Mouse (Mus musculus) left cerebral cortex, adult 8-10 months (tissue): ENCODE data around the gene Eaf1. TPM values are rescaled to one million over a fixed set of nuclear protein-coding genes. Genes with fewer than 3 reads are reported as not detected.

Experiments used
- DNase-seq, 2 experiments: peaks; one replicate each; pipeline ENCODE4 v3.0.0; 2022; ENCODE audit warnings: low spot score in 2 of 2
- total RNA-seq, 4 experiments: library from RNA; stranded (reverse); gene quantifications; 2 replicates each; pipeline ENCODE4 v1.2.4; 2022

The Eaf1 gene
- total RNA-seq, 4 experiments from 2014 or later, result 12.5 to 16.6 (median 13.3) TPM

GRCm38 (mm10) chr14:31509911-31510310 lies 15.7 kb downstream of the Eaf1 start:
- DNase-seq, result no peak

DNA sequence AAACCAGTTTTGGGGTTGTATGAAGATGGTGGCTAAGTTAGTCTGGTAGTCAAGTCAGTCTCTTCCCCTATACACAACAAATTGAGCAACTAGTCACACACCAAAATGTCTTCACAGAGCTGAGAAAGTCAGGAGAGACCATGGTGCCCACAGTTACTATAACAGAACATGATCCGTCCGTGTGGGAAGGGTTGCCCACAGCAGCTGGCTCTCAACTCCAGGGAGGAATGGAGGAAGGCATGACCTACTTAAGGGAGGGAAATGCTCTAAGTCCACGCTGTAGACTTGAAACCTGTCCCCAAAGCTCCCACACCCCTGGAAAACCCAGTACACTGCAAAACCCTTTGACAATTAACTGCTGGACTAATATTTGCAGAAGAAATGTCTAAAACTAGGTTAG lies 16.1 kb downstream of the Eaf1 start:
- DNase-seq, result no peak

DNA sequence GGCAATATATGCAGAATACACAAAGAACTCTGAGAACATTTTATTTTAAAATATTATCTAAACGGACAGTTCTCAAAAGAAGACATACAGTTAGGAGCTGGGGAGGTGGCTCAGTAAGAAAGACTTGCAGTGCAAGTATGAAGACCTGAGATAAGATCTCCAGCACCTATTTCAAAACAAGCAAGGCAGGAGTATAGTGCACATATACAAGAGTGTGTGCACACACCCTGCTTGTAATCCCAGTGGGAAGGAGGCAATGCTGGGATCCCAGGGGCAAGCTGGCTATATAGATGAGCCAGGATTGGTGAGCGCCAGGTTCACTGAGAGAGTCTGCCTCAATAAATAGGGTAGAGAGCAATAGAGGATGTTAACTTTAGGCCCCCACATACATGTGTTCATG lies 21.7 kb downstream of the Eaf1 start:
- no peak for DNase-seq

- no peak for DNase-seq
These were observed 25.0 kb downstream of the Eaf1 start for GRCm38 (mm10) chr14:31519165-31519564.

GRCm38 (mm10) chr14:31521318-31521717 lies 27.1 kb downstream of the Eaf1 start:
- DNase-seq, result no peak

- no peak for DNase-seq
These were observed 31.0 kb downstream of the Eaf1 start for GRCm38 (mm10) chr14:31525040-31525810.

- DNase-seq, result no peak
These were observed 36.6 kb downstream of the Eaf1 start for GRCm38 (mm10) chr14:31530847-31531246.

DNA sequence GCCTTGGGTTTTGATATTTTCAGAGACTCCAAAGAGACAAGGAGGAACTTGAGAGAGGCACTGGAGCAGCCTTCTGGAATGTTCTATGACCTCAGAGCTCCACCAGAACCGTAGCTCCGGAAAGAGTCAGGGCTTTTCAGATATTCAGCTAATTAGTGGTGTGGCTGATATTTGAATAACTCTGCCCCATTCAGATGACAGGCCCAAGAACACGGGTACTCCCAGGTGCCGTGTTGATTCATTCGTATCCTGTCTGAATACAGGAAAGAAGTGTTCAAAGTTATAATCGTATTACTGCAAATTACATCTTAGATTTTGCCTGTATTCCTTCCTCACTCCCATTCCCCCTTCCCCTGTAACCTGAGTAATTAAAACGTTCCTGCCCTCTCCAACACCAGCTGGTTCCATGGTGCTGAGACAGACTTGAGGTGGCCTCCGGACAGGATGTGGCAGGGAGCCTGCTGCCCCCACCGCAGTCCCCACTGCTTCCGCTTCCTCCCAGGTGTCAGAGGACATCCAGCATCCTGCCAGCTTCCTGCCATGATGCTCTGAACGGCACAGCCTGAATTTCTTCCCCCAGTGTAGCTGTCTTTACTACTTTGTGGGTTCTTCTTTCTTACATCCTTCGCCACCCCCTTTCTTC lies 37.4 kb downstream of the Eaf1 start:
- DNase-seq, result no peak

- DNase-seq, result no peak
These were observed 38.5 kb downstream of the Eaf1 start for GRCm38 (mm10) chr14:31532656-31533055.

GRCm38 (mm10) chr14:31537298-31537697 lies 43.1 kb downstream of the Eaf1 start:
- DNase-seq, result no peak

- DNase-seq, result no peak
These were observed 49.8 kb downstream of the Eaf1 start for GRCm38 (mm10) chr14:31543885-31544442.

DNA sequence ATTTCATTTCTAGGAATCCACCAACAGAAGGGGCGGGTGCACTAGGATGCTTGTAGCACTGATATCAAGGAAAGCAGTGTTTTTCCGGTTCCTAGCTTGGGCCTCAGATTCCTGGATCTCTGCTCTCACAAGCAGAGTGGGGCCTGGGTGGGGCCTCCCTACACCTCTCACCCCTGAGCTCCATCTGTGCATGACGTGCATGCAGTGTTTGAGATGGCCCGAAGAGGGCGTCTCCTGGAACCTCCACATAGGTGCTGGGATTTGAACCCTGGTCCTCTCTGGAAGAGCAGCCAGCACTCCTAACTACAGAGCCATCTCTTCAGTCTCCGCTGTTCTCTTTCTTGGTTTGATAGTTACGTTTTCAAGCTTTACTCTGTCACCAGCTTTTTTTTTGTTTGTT lies 60.8 kb downstream of the Eaf1 start:
- DNase-seq, result no peak

DNA sequence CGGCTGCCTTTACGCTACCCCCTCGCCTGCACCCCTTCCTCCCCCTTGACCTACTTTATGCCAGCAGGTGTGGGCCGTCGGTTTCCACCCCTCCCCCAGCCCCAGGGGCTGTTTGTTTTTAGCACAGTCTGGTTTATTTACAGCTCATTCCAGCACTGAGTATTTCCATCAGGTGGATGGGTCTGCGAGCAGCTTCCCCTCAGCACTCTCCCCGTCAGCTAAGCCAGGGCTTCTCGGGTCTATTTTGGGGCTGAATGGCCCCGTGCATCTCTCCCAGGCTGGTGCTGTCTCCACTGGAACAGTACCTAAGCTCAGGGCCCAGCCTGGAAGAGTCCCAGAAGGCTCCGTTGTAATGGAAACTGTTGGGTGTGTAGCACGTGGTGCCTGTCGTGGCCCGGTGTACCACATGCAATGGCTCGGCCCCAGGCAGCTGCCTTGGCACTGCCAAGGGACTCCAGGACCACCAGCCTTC lies 61.8 kb downstream of the Eaf1 start:
- DNase-seq, result peak in 1 of 2 experiments; percentile 21

DNA sequence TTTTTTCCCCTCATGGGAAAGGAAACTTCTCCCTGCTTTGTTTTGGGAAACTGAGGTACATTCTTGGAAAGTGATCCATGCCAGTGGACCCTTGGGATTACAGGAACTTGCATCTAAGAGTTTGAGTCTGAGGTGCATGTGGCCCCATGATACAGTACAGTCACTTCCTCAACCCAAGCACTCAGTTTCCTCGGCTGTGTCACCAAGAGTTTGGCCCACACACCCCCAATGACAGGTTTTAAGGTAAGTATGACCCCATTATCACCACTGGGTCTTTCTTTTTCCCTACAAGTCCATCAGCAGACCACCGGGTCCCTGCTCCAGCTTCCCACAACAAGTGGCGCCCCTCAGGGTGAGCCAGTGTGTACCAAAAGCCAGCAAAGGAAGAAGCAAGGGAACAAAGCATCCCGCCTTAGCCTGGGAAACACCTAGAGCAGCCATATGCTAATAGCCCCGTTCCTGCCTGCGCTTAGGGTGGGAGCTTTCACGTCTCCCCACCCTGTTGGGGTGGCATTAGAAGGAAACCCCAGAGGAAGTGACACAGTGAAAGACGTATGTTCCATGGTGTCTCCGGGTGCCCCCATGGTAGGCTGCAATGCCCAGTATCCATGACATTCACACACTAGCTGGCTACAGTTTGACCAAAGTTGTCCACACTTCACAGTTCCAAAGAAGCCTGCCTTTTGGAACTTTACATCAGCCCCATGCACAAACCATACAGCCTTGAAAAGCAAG lies 62.5 kb downstream of the Eaf1 start:
- no peak for DNase-seq

DNA sequence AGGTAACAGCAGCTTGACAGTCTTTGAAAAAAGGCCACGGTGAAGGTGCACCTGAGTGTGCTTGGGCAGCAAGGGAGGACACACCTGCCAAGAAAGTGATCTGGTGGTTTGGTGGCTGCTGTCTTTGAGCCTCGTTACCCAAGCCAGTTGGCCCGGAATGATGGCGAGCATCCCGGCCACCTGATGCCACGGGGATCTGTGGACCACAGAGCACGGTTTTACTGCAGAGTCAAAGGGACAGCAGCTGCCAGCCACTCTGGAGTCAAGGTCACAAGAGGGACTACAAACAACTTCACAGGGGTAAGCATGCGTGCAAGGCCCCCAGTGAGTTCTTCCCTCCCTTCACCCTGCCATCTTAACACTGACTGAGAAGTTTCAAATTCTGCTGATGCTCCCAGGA lies 63.1 kb downstream of the Eaf1 start:
- no peak for DNase-seq

DNA sequence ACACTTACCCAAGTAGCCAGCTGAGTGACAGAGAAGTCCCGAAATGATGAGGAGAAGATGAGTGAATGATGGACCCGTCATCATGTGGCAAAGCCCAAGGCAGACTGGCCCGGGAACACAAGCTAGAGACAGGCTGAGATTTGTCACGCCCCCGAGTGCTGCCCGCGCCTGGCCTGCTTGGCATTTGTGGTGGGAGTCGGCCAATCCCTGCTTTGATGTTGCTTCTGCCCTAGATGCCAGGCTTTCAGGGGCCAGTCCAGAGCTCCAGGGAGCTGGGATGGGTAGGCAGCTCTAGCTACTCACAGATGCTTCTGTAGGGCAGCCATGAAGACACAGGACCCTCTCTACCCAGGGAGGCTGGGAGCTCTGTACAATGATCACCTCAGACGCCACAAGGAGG lies 63.6 kb downstream of the Eaf1 start:
- DNase-seq, result no peak

GRCm38 (mm10) chr14:31559216-31559615 lies 65.0 kb downstream of the Eaf1 start:
- DNase-seq, result no peak

Other genes starting within 250 kb of the Eaf1 start
- gene Phf7, start 243.1 kb upstream of the Eaf1 start, total RNA-seq, result 1 to 10 TPM; 5.1 to 6.3 (median 5.7) TPM
- 100 to 1,000 TPM; 131 to 140 (median 137) TPM for gene Bap1, start 242.9 kb upstream of the Eaf1 start, total RNA-seq
- gene Dnah1, start 170.5 kb upstream of the Eaf1 start, total RNA-seq, result 1 to 10 TPM; 4.9 to 7.0 (median 5.6) TPM
- 10 to 100 TPM; 30.4 to 33.8 (median 31.8) TPM for gene Capn7, start 157.8 kb upstream of the Eaf1 start, total RNA-seq
- 10 to 100 TPM; 44.6 to 70.2 (median 56.1) TPM for gene Sh3bp5, start 58.3 kb upstream of the Eaf1 start, total RNA-seq
- gene Mettl6, start 641 bp downstream of the Eaf1 start, total RNA-seq, result 10 to 100 TPM; 30.8 to 37.8 (median 34.0) TPM
- gene Colq, start 96.9 kb downstream of the Eaf1 start, total RNA-seq, result 1 to 10 TPM in 2 of 4 experiments, under 1 TPM in 2; 0.82 to 1.6 (median 1.2) TPM
- gene Gm49387, start 146.5 kb downstream of the Eaf1 start, total RNA-seq, result not detected
- 10 to 100 TPM; 10.5 to 13.9 (median 11.4) TPM for gene Btd, start 146.6 kb downstream of the Eaf1 start, total RNA-seq
- 10 to 100 TPM in 2 of 4 experiments, 1 to 10 TPM in 2; 6.4 to 10.4 (median 9.8) TPM for gene Hacl1, start 146.9 kb downstream of the Eaf1 start, total RNA-seq